Mouse (Mus musculus): Measurements from ENCODE around the gene Negr1.

The Negr1 gene

GRCm38 (mm10) chr3:157268742-157269141 is 707.1 kb downstream of the Negr1 start:
- no peak for DNase-seq

GRCm38 (mm10) chr3:157272379-157272778 is 710.8 kb downstream of the Negr1 start:
- DNase-seq, result no peak

GRCm38 (mm10) chr3:157274143-157274542 is 712.5 kb downstream of the Negr1 start:
- DNase-seq, result no peak

- no peak for DNase-seq
These were observed 718.1 kb downstream of the Negr1 start for GRCm38 (mm10) chr3:157279717-157280116.

GRCm38 (mm10) chr3:157281259-157281658 is 719.7 kb downstream of the Negr1 start:
- no peak for DNase-seq

GRCm38 (mm10) chr3:157291286-157291685 is 729.7 kb downstream of the Negr1 start:
- DNase-seq, result no peak

GRCm38 (mm10) chr3:157297216-157297615 is 735.6 kb downstream of the Negr1 start:
- no peak for DNase-seq

GRCm38 (mm10) chr3:157303430-157304116 is 742.0 kb downstream of the Negr1 start:
- DNase-seq, result no peak

- DNase-seq, result no peak
These were observed 759.5 kb downstream of the Negr1 start for GRCm38 (mm10) chr3:157321081-157321573.

- DNase-seq, result no peak
These were observed 760.2 kb downstream of the Negr1 start for GRCm38 (mm10) chr3:157321834-157322233.

- no peak for DNase-seq
These were observed 772.6 kb downstream of the Negr1 start for GRCm38 (mm10) chr3:157334169-157334568.

- DNase-seq, result no peak
These were observed 787.9 kb downstream of the Negr1 start for GRCm38 (mm10) chr3:157349480-157349879.

- DNase-seq, result no peak
These were observed 797.3 kb downstream of the Negr1 start for GRCm38 (mm10) chr3:157358905-157359304.

- no peak for DNase-seq
These were observed 798.2 kb downstream of the Negr1 start for GRCm38 (mm10) chr3:157359840-157360239.

Measured in right cerebral cortex, adult 18-20 months (tissue).